Mouse (Mus musculus) stomach, postnatal 0 days (tissue): ENCODE data around the gene Ldha. TPM values are rescaled to one million over a fixed set of nuclear protein-coding genes. Genes with fewer than 3 reads are reported as not detected.

Source experiments
- ATAC-seq: fragments of 200-750 bp; cut with Nextera tagmentation; 2 replicates; pipeline ENCODE4 v1.8.0; 2017; ENCODE audit not compliant: low FRiP score, low TSS enrichment
- DNase-seq: peaks from one replicate; pipeline ENCODE4 v3.0.0-alpha.2; 2016; ENCODE audit warnings: low spot score
- H3K27ac ChIP-seq: fragments of 300-500 bp; sonication (generic); replicated peaks from 2 replicates; pipeline ENCODE4 v1.5.1; 2014; ENCODE audit warnings: mild to moderate bottlenecking, control low read depth
- H3K27me3 ChIP-seq: fragments of 300-500 bp; sonication (generic); 2 replicates; pipeline ENCODE4 v1.6.1; 2014; ENCODE audit warnings: low read length; ENCODE audit not compliant: control insufficient read depth, insufficient read depth
- H3K36me3 ChIP-seq: fragments of 300-500 bp; sonication (generic); 2 replicates; pipeline ENCODE4 v1.6.1; 2014; ENCODE audit warnings: low read length, mixed read lengths; ENCODE audit not compliant: control insufficient read depth, insufficient read depth
- H3K4me1 ChIP-seq: fragments of 300-500 bp; sonication (generic); replicated peaks from 2 replicates; pipeline ENCODE4 v1.6.1; 2014; ENCODE audit warnings: antibody characterized with exemption; ENCODE audit not compliant: control insufficient read depth, insufficient read depth
- H3K4me2 ChIP-seq: fragments of 300-500 bp; sonication (generic); replicated peaks from 2 replicates; pipeline ENCODE4 v1.6.1; 2014; ENCODE audit warnings: low read depth, mild to moderate bottlenecking, control low read depth, moderate library complexity
- H3K4me3 ChIP-seq: fragments of 300-500 bp; sonication (generic); 2 replicates; pipeline ENCODE4 v1.5.1; 2014; ENCODE audit warnings: low read depth, low read length, control low read depth
- H3K9ac ChIP-seq: fragments of 300-500 bp; sonication (generic); 2 replicates; pipeline ENCODE4 v1.6.1; 2014; ENCODE audit warnings: mild to moderate bottlenecking, low read length, control low read depth, mixed read lengths
- H3K9me3 ChIP-seq: fragments of 300-500 bp; sonication (generic); 2 replicates; pipeline ENCODE4 v1.6.1; 2016; ENCODE audit warnings: low read length; ENCODE audit not compliant: control insufficient read depth
- CTCF ChIP-seq: IDR thresholded peaks from 2 replicates; pipeline ENCODE4 v1.5.1; 2016; ENCODE audit warnings: antibody characterized with exemption, low read depth, mild to moderate bottlenecking, moderate library complexity
- EP300 ChIP-seq: optimal IDR thresholded peaks from 2 replicates; pipeline ENCODE3; 2016; ENCODE audit warnings: antibody characterized with exemption
- WGBS: fragments of 180-500 bp; shearing (Covaris S2); extraction: QIAGEN DNeasy Blood & Tissue Kit; methylation state at CpG from one replicate; pipeline ENCODE4 v1.1.7; 2014; 5-methylcytosine and 5-hydroxymethylcytosine counted together
- polyA plus RNA-seq: library from polyadenylated mRNA; unstranded; fragments of >200 nt; fragmentation: Nextera tagmentation; extraction: Ambion mirVana; gene quantifications from 2 replicates; pipeline ENCODE4 v1.2.1, GENCODE M21; 2015

Ldha gene
- polyA plus RNA-seq, 1 experiment from 2014 or later, result 816 TPM

- H3K4me2 ChIP-seq, result peak overlapping the region; percentile 84
- H3K4me3 ChIP-seq, result peak overlapping the region; percentile 78
- WGBS, result under 1% methylated on average over 28 of the region's 28 CpGs
- H3K27ac ChIP-seq, result peak overlapping the region; percentile 94
- peak overlapping the region; percentile 84 for H3K9ac ChIP-seq
- TF ChIP-seq EP300, result no peak
- TF ChIP-seq CTCF, result peak; percentile 59
- no peaks in the 10 kb centered on the region for H3K9me3 ChIP-seq
- peaks cover 18% of the 10 kb centered on the region for H3K36me3 ChIP-seq
- ATAC-seq (peak; percentile 50), DNase-seq (peak; percentile 79)
- H3K4me1 ChIP-seq, result peaks cover 5% of the 10 kb centered on the region; the same call in 1 of the 2 replicates
- no peaks in the 10 kb centered on the region for H3K27me3 ChIP-seq
Observed at GRCm38 (mm10) chr7:46846486-46847244, 5.4 kb downstream of the Ldha start.

DNA sequence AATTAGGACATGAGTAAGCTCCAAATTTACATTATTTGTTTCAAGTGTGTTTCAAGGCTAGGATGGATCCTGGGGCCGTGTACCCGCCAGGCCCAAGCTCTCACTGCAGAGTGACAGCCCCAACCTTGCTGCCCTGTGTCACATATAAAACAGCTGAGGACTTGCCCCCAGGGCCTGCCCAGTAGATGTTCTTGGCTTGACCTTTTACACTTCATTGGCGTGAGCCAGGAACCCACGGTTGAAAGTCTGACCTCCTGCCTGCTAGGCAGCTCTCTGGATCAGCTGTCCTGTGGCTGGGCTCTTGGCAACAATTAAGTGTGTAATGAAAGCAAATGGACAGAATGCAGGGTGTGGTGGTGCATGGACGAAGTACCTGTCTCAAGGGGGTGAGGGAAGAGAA is 8.0 kb downstream of the Ldha start:
- DNase-seq (no peak), ATAC-seq (no peak)
- H3K9ac ChIP-seq, result no peak overlapping the region
- H3K27ac ChIP-seq, result no peak overlapping the region
- WGBS, result 86% methylated on average over 5 of the region's 5 CpGs
- H3K4me1 ChIP-seq, result peaks cover 5% of the 10 kb centered on the region; the same call in 1 of the 2 replicates
- H3K9me3 ChIP-seq, result no peaks in the 10 kb centered on the region
- no peak overlapping the region for H3K4me3 ChIP-seq
- no peaks in the 10 kb centered on the region for H3K27me3 ChIP-seq
- peaks cover 30% of the 10 kb centered on the region for H3K36me3 ChIP-seq
- no peak for TF ChIP-seq EP300
- no peak for TF ChIP-seq CTCF
- H3K4me2 ChIP-seq, result no peak overlapping the region

- TF ChIP-seq CTCF, result peak; percentile 32
- TF ChIP-seq EP300, result no peak
- no peaks in the 10 kb centered on the region for H3K4me1 ChIP-seq
- H3K9ac ChIP-seq, result no peak overlapping the region
- no peak for DNase-seq
- no peaks in the 10 kb centered on the region for H3K27me3 ChIP-seq
- no peak overlapping the region for H3K27ac ChIP-seq
- H3K36me3 ChIP-seq, result peaks cover 36% of the 10 kb centered on the region
- no peak for ATAC-seq
- H3K4me3 ChIP-seq, result no peak overlapping the region
- H3K4me2 ChIP-seq, result no peak overlapping the region
- H3K9me3 ChIP-seq, result no peaks in the 10 kb centered on the region
- 79% methylated on average over 7 of the region's 7 CpGs for WGBS
Observed at GRCm38 (mm10) chr7:46851026-46851425, 9.8 kb downstream of the Ldha start.

DNA sequence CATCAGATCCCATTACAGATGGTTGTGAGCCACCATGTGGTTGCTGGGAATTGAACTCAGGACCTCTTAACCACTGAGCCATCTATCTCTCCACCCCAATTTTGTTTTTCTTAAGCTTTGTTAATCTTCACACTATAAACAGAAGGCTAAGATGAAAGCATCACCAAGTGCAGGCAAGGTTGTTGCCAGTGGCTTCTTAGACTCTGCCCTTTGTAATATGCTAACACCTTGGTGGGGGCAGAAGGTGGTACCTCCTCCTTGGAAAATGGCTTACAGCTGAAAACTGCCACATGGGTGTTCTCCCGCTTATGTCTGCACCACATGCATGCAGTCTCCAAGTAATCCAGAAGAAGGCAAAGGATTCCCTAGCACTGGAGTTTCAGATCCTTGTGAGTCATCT is 11.4 kb downstream of the Ldha start:
- Histone ChIP-seq H3K4me2 (no peak overlapping the region), H3K27ac (no peak overlapping the region), H3K9ac (no peak overlapping the region), H3K9me3 (no peaks in the 10 kb centered on the region), H3K4me3 (no peak overlapping the region), H3K27me3 (no peaks in the 10 kb centered on the region), H3K4me1 (no peaks in the 10 kb centered on the region), H3K36me3 (peaks cover 36% of the 10 kb centered on the region)
- ATAC-seq (no peak), DNase-seq (no peak)
- TF ChIP-seq EP300, result no peak
- TF ChIP-seq CTCF, result no peak
- WGBS, result 89% methylated on average over 1 of the region's 1 CpGs

GRCm38 (mm10) chr7:46853365-46853764 is 12.1 kb downstream of the Ldha start:
- H3K9ac ChIP-seq, result no peak overlapping the region
- peaks cover 36% of the 10 kb centered on the region for H3K36me3 ChIP-seq

DNA sequence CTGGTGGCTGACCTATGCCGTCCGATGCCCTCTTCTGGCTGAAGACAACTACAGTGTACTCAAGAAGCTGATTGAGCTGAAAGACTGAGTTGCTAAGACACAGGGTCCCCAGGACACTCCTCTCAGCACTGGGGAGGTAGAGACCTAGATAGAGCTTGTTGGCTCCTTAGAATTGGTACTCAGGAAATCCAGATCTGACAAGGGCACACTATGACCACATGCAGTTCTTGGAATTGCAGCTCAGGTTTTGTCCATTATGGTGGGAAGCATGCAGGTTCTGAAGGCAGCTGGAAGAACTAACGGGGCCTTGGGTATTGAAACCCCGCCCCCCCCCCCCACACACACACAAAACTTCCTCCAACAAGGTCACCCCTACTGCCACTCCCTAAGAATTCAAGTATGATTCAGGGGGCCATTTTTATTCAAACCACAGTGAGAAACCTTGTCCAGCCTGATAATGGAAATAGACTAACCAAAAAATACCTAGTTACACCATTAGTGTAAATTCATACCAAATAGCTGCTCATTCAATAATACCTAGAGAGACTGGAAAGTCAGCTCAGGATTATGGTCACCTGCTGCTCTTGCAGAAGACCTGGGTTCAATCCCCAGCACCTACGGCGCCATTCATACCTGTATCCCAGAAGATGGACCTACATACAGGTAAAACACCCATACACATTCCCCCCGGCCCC is 14.7 kb downstream of the Ldha start:
- H3K4me1 ChIP-seq, result no peaks in the 10 kb centered on the region
- no peaks in the 10 kb centered on the region for H3K27me3 ChIP-seq
- no peak for ATAC-seq
- DNase-seq, result no peak
- no peaks in the 10 kb centered on the region for H3K9me3 ChIP-seq
- no peak overlapping the region for H3K4me3 ChIP-seq
- H3K4me2 ChIP-seq, result no peak overlapping the region
- TF ChIP-seq EP300 (no peak), CTCF (0 out of 2 replicates have a peak, but pooled peaks have one; percentile 10)
- WGBS, result 71% methylated on average over 6 of the region's 7 CpGs
- peaks cover 24% of the 10 kb centered on the region for H3K36me3 ChIP-seq
- no peak overlapping the region for H3K9ac ChIP-seq
- H3K27ac ChIP-seq, result no peak overlapping the region

More at GRCm38 (mm10) chr7:46853365-46853764, 12.1 kb downstream of the Ldha start:
- Histone ChIP-seq H3K4me3 (no peak overlapping the region), H3K9me3 (no peaks in the 10 kb centered on the region), H3K27ac (no peak overlapping the region), H3K4me2 (no peak overlapping the region), H3K4me1 (no peaks in the 10 kb centered on the region), H3K27me3 (no peaks in the 10 kb centered on the region)
- DNase-seq (no peak), ATAC-seq (no peak)
- TF ChIP-seq CTCF (no peak), EP300 (no peak)
- 87% methylated on average over 9 of the region's 9 CpGs for WGBS
